Mouse (Mus musculus): ENCODE measurements around the gene Grn.

Grn gene

GRCm38 (mm10) chr11:102425555-102426316 lies 4.4 kb upstream of the Grn start:
- DNase-seq = no peak

- DNase-seq = no peak
These were observed 1.1 kb upstream of the Grn start for GRCm38 (mm10) chr11:102428981-102429540.

- no peak for DNase-seq
These were observed 564 bp upstream of the Grn start for GRCm38 (mm10) chr11:102429551-102429950.

- peak; percentile 78 for DNase-seq
These were observed 1.0 kb downstream of the Grn start for GRCm38 (mm10) chr11:102431018-102431645.

GRCm38 (mm10) chr11:102431728-102432114 lies 1.6 kb downstream of the Grn start:
- DNase-seq = no peak

GRCm38 (mm10) chr11:102432115-102432843 lies 2.2 kb downstream of the Grn start:
- no peak for DNase-seq

GRCm38 (mm10) chr11:102432896-102433295 lies 2.8 kb downstream of the Grn start:
- DNase-seq = peak; percentile 20

- no peak for DNase-seq
These were observed 3.8 kb downstream of the Grn start for GRCm38 (mm10) chr11:102433866-102434265.

GRCm38 (mm10) chr11:102434406-102434805 lies 4.3 kb downstream of the Grn start:
- peak; percentile 85 for DNase-seq

GRCm38 (mm10) chr11:102434816-102435705 lies 4.9 kb downstream of the Grn start:
- no peak for DNase-seq

GRCm38 (mm10) chr11:102435754-102436470 lies 5.8 kb downstream of the Grn start:
- no peak for DNase-seq

GRCm38 (mm10) chr11:102436471-102436790 lies 6.3 kb downstream of the Grn start:
- DNase-seq = no peak

- DNase-seq = peak; percentile 83
These were observed 7.3 kb downstream of the Grn start for GRCm38 (mm10) chr11:102437120-102438061.

- DNase-seq = peak; percentile 80
These were observed 8.3 kb downstream of the Grn start for GRCm38 (mm10) chr11:102438212-102439092.

GRCm38 (mm10) chr11:102439093-102440082 lies 9.3 kb downstream of the Grn start:
- peak; percentile 37 for DNase-seq

- DNase-seq = no peak
These were observed 10.1 kb downstream of the Grn start for GRCm38 (mm10) chr11:102440255-102440654.

- DNase-seq = no peak
These were observed 11.3 kb downstream of the Grn start for GRCm38 (mm10) chr11:102441434-102441833.

- DNase-seq = no peak
These were observed 12.0 kb downstream of the Grn start for GRCm38 (mm10) chr11:102442089-102442488.
